Mouse (Mus musculus) spleen, adult 18-20 months (tissue): ENCODE measurements around the gene Mmp7.

Experiments used
- DNase-seq, 2 experiments: peaks; one replicate each; pipeline ENCODE4 v3.0.0; 2022; ENCODE audit warnings: mixed read lengths in 2 of 2

The Mmp7 gene

GRCm38 (mm10) chr9:7744156-7744555 is 52.3 kb downstream of the Mmp7 start:
- DNase-seq: no peak

GRCm38 (mm10) chr9:7748881-7749280 is 57.0 kb downstream of the Mmp7 start:
- no peak for DNase-seq
